Mouse (Mus musculus) heart, postnatal 10 days (tissue): ENCODE measurements around the gene Cep63. TPM values are rescaled to one million over a fixed set of nuclear protein-coding genes. Genes with fewer than 3 reads are reported as not detected.

Experiments used
- total RNA-seq, 2 experiments: library from RNA; stranded (reverse); gene quantifications; 2 replicates each; pipeline ENCODE4 v1.2.3; 2021

Gene Cep63
- total RNA-seq, 2 experiments from 2014 or later: 34.3 to 36.1 TPM

Other genes with a start within 250 kb of the Cep63 start
- 10 to 100 TPM; 17.9 to 28.8 TPM for gene Ky, start 120.8 kb downstream of the Cep63 start, total RNA-seq
- 100 to 1,000 TPM; 305 TPM for gene Anapc13, start 238 bp downstream of the Cep63 start, total RNA-seq
- gene Amotl2, start 90.1 kb upstream of the Cep63 start, total RNA-seq: 10 to 100 TPM; 79.2 to 90.2 TPM
- gene Ryk, start 208.4 kb upstream of the Cep63 start, total RNA-seq: 10 to 100 TPM; 43.9 to 50.9 TPM